Mouse (Mus musculus) ovary, postnatal 14 days (tissue): Measurements from ENCODE around the gene Myo9a.
"Not testable (repeated sequence)": the region's sequence is repeated elsewhere in the genome, so short reads cannot be mapped to it uniquely, and the experiment has no call there.

Source experiments
- DNase-seq: peaks from one replicate; pipeline ENCODE4 v3.0.0; 2022; ENCODE audit warnings: low spot score

Myo9a gene

GRCm38 (mm10) chr9:59949511-59949910 lies 198.8 kb downstream of the Myo9a start:
- DNase-seq = no peak

- no peak for DNase-seq
These were observed 199.3 kb downstream of the Myo9a start for GRCm38 (mm10) chr9:59949981-59950380.

GRCm38 (mm10) chr9:59951001-59951750 lies 200.5 kb downstream of the Myo9a start:
- DNase-seq = no peak

GRCm38 (mm10) chr9:59951943-59952342 lies 201.2 kb downstream of the Myo9a start:
- DNase-seq = no peak

- no peak for DNase-seq
These were observed 201.9 kb downstream of the Myo9a start for GRCm38 (mm10) chr9:59952515-59953070.

- DNase-seq = no peak
These were observed 202.9 kb downstream of the Myo9a start for GRCm38 (mm10) chr9:59953556-59953955.

GRCm38 (mm10) chr9:59955199-59955598 lies 204.5 kb downstream of the Myo9a start:
- no peak for DNase-seq

GRCm38 (mm10) chr9:59955692-59956091 lies 205.0 kb downstream of the Myo9a start:
- no peak for DNase-seq

GRCm38 (mm10) chr9:59956496-59956895 lies 205.8 kb downstream of the Myo9a start:
- DNase-seq = no peak

- DNase-seq = not testable (repeated sequence)
These were observed 207.4 kb downstream of the Myo9a start for GRCm38 (mm10) chr9:59958115-59958514.

- DNase-seq = peak; percentile 83
These were observed 208.6 kb downstream of the Myo9a start for GRCm38 (mm10) chr9:59959276-59959675.

GRCm38 (mm10) chr9:59960559-59960958 lies 209.9 kb downstream of the Myo9a start, which contains the start of gene Nr2e3:
TSS of gene Nr2e3 (minus strand) at chr9:59960659.
- DNase-seq = no peak

- DNase-seq = no peak
These were observed 210.7 kb downstream of the Myo9a start for GRCm38 (mm10) chr9:59961201-59961955.

GRCm38 (mm10) chr9:59964367-59964766 lies 213.7 kb downstream of the Myo9a start:
- DNase-seq = no peak

- DNase-seq = no peak
These were observed 214.3 kb downstream of the Myo9a start for GRCm38 (mm10) chr9:59965046-59965445.

- peak; percentile 66 for DNase-seq
These were observed 218.7 kb downstream of the Myo9a start for GRCm38 (mm10) chr9:59969383-59969782.

GRCm38 (mm10) chr9:59971263-59971662 lies 220.6 kb downstream of the Myo9a start:
- DNase-seq = no peak
